Mouse (Mus musculus): Measurements from ENCODE around the gene Dus1l. TPM values are rescaled to one million over a fixed set of nuclear protein-coding genes. Genes with fewer than 3 reads are reported as not detected.

Dus1l gene
- polyA plus RNA-seq, 1 experiment from 2014 or later = 61.4 TPM

- Histone ChIP-seq H3K9ac (no peak overlapping the region), H3K36me3 (no peaks in the 10 kb centered on the region), H3K4me3 (replicated peaks) (no peak overlapping the region), H3K27me3 (no peaks in the 10 kb centered on the region), H3K4me2 (replicated peaks) (no peak overlapping the region), H3K27ac (replicated peaks) (no peak overlapping the region), H3K9me3 (replicated peaks) (no peaks in the 10 kb centered on the region), H3K4me1 (no peaks in the 10 kb centered on the region)
- ATAC-seq (ENCODE audit: insufficient number of reproducible peaks, low FRiP score, low TSS enrichment, low read depth) = no peak
- 93% methylated on average over 5 of the region's 5 CpGs for WGBS
These were observed 55.2 kb downstream of the Dus1l start for GRCm38 (mm10) chr11:120740981-120741380.

Other genes with a start within 250 kb of the Dus1l start
- gene Mcrip1, start 246.7 kb downstream of the Dus1l start, polyA plus RNA-seq (2015; fragmentation: Nextera tagmentation; extraction: Ambion mirVana) = 235 and 237 TPM in 2 replicates
- 1.8 and 2.3 TPM in 2 replicates for gene Ppp1r27, start 245.3 kb downstream of the Dus1l start, polyA plus RNA-seq (2015; fragmentation: Nextera tagmentation; extraction: Ambion mirVana)
- gene P4hb, start 223.2 kb downstream of the Dus1l start, polyA plus RNA-seq (2015; fragmentation: Nextera tagmentation; extraction: Ambion mirVana) = 831 and 838 TPM in 2 replicates
- 593 and 594 TPM in 2 replicates for gene Arhgdia, start 214.8 kb downstream of the Dus1l start, polyA plus RNA-seq (2015; fragmentation: Nextera tagmentation; extraction: Ambion mirVana)
- 420 and 426 TPM in 2 replicates for gene Alyref, start 198.0 kb downstream of the Dus1l start, polyA plus RNA-seq (2015; fragmentation: Nextera tagmentation; extraction: Ambion mirVana)
- 219 and 224 TPM in 2 replicates for gene Anapc11, start 198.0 kb downstream of the Dus1l start, polyA plus RNA-seq (2015; fragmentation: Nextera tagmentation; extraction: Ambion mirVana)
- gene Npb, start 187.9 kb downstream of the Dus1l start, polyA plus RNA-seq (2015; fragmentation: Nextera tagmentation; extraction: Ambion mirVana) = 1.8 and 1.9 TPM in 2 replicates
- 141 TPM in 2 replicates for gene Pcyt2, start 178.5 kb downstream of the Dus1l start, polyA plus RNA-seq (2015; fragmentation: Nextera tagmentation; extraction: Ambion mirVana)
- gene Sirt7, start 171.2 kb downstream of the Dus1l start, polyA plus RNA-seq (2015; fragmentation: Nextera tagmentation; extraction: Ambion mirVana) = 34.7 and 35.0 TPM in 2 replicates
- gene Mafg, start 162.8 kb downstream of the Dus1l start, polyA plus RNA-seq (2015; fragmentation: Nextera tagmentation; extraction: Ambion mirVana) = 36.4 and 38.7 TPM in 2 replicates
- 53.8 and 54.5 TPM in 2 replicates for gene Pycr1, start 152.6 kb downstream of the Dus1l start, polyA plus RNA-seq (2015; fragmentation: Nextera tagmentation; extraction: Ambion mirVana)
- 1.0 and 1.6 TPM in 2 replicates for gene Myadml2, start 148.2 kb downstream of the Dus1l start, polyA plus RNA-seq (2015; fragmentation: Nextera tagmentation; extraction: Ambion mirVana)
- 6.2 and 7.4 TPM in 2 replicates for gene Notum, start 135.2 kb downstream of the Dus1l start, polyA plus RNA-seq (2015; fragmentation: Nextera tagmentation; extraction: Ambion mirVana)
- gene Aspscr1, start 123.4 kb downstream of the Dus1l start, polyA plus RNA-seq (2015; fragmentation: Nextera tagmentation; extraction: Ambion mirVana) = 114 and 120 TPM in 2 replicates
- 145 and 157 TPM in 2 replicates for gene Cenpx, start 82.7 kb downstream of the Dus1l start, polyA plus RNA-seq (2015; fragmentation: Nextera tagmentation; extraction: Ambion mirVana)
- gene Lrrc45, start 82.5 kb downstream of the Dus1l start, polyA plus RNA-seq (2015; fragmentation: Nextera tagmentation; extraction: Ambion mirVana) = 69.7 and 82.2 TPM in 2 replicates
- gene Rac3, start 74.9 kb downstream of the Dus1l start, polyA plus RNA-seq (2015; fragmentation: Nextera tagmentation; extraction: Ambion mirVana) = 64.5 and 75.4 TPM in 2 replicates
- gene Dcxr, start 69.1 kb downstream of the Dus1l start, polyA plus RNA-seq (2015; fragmentation: Nextera tagmentation; extraction: Ambion mirVana) = 35.9 and 36.6 TPM in 2 replicates
- 193 and 315 TPM in 2 replicates for gene Cbr2, start 64.3 kb downstream of the Dus1l start, polyA plus RNA-seq (2015; fragmentation: Nextera tagmentation; extraction: Ambion mirVana)
- gene Hmga1b, start 33.6 kb downstream of the Dus1l start, polyA plus RNA-seq (2015; fragmentation: Nextera tagmentation; extraction: Ambion mirVana) = 3.8 and 5.9 TPM in 2 replicates
- gene Rfng, start 12.2 kb downstream of the Dus1l start, polyA plus RNA-seq (2015; fragmentation: Nextera tagmentation; extraction: Ambion mirVana) = 56.0 and 62.0 TPM in 2 replicates
- gene Gps1, start 12.1 kb downstream of the Dus1l start, polyA plus RNA-seq (2015; fragmentation: Nextera tagmentation; extraction: Ambion mirVana) = 205 and 214 TPM in 2 replicates
- 46.2 and 48.8 TPM in 2 replicates for gene Fasn, start 28.1 kb upstream of the Dus1l start, polyA plus RNA-seq (2015; fragmentation: Nextera tagmentation; extraction: Ambion mirVana)
- gene Ccdc57, start 136.5 kb upstream of the Dus1l start, polyA plus RNA-seq (2015; fragmentation: Nextera tagmentation; extraction: Ambion mirVana) = 6.2 and 7.4 TPM in 2 replicates
- 67.2 and 72.2 TPM in 2 replicates for gene Slc16a3, start 152.1 kb upstream of the Dus1l start, polyA plus RNA-seq (2015; fragmentation: Nextera tagmentation; extraction: Ambion mirVana)
- 123 and 125 TPM in 2 replicates for gene Csnk1d, start 194.9 kb upstream of the Dus1l start, polyA plus RNA-seq (2015; fragmentation: Nextera tagmentation; extraction: Ambion mirVana)
- gene Cd7, start 243.0 kb upstream of the Dus1l start, polyA plus RNA-seq (2015; fragmentation: Nextera tagmentation; extraction: Ambion mirVana) = 0.46 and 1.1 TPM in 2 replicates

Measured in embryonic facial prominence, embryonic 15.5 days (tissue).